Mouse (Mus musculus): Measurements from ENCODE around the gene Bysl.
"Not testable (repeated sequence)": the region's sequence is repeated elsewhere in the genome, so short reads cannot be mapped to it uniquely, and the experiment has no call there.

Gene Bysl

GRCm38 (mm10) chr17:47617605-47618307 lies 6.5 kb upstream of the Bysl start:
- DNase-seq: no peak

DNA sequence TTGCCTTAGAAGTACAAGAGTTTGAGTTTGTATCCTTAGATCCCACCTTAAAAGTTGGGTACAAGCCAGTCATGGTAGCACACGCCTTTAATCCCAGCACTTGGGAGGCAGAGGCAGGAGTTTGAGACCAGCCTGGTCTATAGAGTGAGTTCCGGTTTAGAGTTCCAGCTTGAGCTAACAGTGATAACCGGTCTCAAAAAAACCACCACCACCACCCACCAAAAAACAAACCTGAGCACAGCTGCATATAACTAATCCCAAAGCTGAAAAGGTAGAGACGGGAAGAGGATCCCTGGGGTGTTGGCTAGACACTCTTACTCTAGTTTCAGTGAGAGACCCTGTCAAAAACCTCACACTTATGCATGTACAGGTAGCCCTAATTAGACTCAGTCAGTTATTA lies 5.4 kb upstream of the Bysl start:
- DNase-seq: no peak

- DNase-seq: no peak
These were observed 4.8 kb upstream of the Bysl start for GRCm38 (mm10) chr17:47616119-47616518.

- peak in 1 of 2 experiments; percentile 32 for DNase-seq
These were observed 2.7 kb upstream of the Bysl start for GRCm38 (mm10) chr17:47614018-47614417.

GRCm38 (mm10) chr17:47611661-47611982 lies 330 bp upstream of the Bysl start:
- DNase-seq: no peak

GRCm38 (mm10) chr17:47609182-47609581 lies 2.1 kb downstream of the Bysl start:
- no peak for DNase-seq

- DNase-seq: no peak
These were observed 5.1 kb downstream of the Bysl start for GRCm38 (mm10) chr17:47606220-47606619.

- no peak for DNase-seq
These were observed 9.0 kb downstream of the Bysl start for GRCm38 (mm10) chr17:47602289-47602688.

DNA sequence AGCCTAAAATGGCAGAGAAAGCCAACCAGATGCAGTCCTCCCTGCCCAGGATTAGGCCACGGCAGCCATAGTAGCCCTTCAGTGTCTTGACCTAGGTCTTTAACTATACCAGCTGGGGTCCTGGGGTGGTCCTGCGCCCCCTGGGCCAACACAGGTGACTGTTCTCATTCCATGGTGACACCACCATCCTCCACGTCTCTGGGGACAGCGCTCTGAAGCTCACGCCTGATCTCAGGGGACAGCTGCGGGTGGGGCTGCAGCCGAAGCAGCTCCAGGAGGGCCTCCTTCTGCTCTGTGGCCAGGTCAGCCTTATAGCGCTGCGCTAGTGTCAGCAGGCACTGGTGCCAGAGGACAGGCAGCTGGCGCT lies 9.9 kb downstream of the Bysl start:
- no peak for DNase-seq

- no peak for DNase-seq
These were observed 10.5 kb downstream of the Bysl start for GRCm38 (mm10) chr17:47600601-47601388.

DNA sequence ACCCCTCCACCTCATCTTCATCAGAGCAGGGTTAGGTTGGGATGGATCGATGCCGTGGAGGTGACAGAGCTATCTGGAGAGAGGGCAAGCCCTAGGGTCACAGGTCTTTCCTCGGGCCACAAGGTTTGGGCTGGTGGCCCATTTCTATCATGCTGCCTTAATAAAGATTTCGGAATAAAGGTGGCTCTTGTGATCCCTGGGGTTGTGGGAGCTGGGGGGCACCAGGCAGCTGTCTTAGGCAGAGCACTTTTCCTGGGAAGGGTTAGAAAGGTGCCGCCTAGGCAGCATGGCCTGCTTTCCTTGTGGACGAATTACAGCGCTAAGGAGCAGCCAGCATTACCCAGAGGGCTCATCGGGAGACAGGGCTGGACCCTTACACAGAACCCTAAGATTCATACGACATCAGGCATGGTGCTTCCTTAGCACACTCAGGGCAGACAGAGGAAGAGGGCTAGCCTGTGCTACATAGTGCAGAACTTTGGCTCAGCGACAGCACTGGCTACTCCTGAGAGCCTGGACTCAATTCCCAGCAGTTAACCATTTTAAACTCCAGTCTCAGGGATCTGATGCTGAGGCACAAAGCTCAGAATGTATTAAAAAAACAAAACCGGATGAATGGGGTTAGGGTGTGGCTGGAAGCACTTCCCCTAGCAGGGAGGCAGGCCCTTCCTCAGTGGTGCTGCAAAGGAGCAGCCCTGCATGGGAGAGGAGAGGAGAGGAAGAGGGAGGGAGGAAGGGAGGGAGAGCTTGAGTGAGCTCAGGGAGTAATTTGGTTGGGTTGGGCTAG lies 11.6 kb downstream of the Bysl start:
- DNase-seq: no peak

DNA sequence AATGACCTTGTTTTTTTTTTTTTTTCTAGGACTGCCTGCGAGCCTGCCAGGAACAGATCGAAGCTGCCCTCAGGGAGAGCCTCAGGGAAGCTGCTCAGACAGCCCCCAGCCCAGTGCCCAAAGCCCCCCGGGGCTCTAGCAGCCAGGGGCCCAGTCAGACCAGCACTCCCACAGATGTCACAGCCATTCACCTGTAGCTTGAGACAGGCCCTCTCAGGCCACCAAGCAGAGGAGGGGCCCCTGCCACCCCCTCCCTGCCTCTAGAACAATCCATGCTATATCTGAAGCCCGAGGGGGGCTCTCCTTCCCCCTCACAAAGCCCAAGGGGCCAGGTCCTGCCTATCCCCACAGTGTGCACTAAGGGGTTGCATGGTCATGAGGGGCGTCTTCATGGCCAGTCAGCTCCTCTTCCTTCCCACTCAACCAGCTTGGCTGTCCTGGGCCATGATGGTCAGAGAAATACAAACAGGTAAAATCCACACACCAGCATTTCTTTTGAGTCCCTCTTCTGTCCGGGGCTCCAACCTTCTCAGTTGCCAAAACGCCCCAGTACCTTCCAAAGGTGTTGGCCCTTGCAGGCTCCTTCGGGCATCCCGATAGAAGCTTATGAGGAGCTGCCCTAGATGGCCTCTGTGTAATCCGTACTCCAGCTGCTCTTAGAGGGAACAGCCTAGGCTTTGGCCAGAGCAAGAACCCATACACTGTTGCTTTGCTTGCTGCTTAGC lies 12.6 kb downstream of the Bysl start:
- not testable (repeated sequence) for DNase-seq

DNA sequence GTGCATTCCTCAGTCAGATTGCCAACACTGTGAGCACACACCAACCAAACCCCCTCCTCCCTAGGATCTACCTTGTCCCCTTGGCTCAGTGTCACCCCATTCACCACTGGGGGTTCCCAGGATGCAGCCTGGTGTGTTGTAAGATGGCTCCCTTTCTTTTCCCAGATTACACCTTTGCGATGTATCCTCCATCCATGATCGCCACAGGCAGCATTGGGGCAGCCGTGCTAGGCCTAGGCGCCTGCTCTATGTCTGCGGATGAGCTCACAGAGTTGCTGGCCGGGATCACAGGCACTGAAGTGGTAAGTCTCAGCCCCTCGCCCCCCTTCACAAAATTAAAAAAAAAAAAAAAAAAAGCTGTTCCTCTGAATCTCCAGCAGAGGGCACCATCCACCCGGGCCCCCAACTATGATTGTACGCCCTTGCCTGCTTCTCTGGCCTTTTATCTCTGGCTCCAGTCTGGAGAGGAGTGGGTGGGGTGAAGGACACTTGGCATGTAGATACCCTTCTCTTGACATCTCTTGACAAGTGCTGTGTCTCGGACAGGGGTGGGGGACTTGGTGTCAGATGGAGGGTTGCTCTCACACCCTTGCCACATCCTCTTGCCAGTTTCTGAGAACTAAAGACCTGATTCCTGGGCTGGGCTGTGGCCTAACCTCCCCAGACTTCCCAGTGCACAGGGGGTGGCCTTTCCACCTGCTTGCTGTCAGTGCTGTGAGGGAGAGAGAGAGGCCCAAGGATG lies 13.3 kb downstream of the Bysl start:
- DNase-seq: peak; percentile 42 to 61

GRCm38 (mm10) chr17:47597261-47597660 lies 14.0 kb downstream of the Bysl start:
- DNase-seq: no peak

DNA sequence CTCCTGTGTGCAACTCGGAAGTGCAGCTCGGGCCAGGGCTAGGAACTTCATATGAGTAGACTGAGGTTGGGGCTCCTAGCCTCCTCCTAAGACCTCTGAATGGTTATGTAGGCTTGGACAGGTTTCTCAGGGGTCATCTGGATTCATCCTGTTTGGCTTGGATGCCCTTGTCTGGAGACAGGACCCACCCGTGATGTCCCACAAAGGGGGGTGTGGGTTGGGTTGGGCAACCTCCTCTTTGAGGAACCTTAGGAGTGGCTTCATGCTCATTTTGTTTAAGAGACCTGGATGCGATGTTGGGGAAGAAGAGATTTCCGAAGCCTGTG lies 14.5 kb downstream of the Bysl start:
- no peak for DNase-seq

DNA sequence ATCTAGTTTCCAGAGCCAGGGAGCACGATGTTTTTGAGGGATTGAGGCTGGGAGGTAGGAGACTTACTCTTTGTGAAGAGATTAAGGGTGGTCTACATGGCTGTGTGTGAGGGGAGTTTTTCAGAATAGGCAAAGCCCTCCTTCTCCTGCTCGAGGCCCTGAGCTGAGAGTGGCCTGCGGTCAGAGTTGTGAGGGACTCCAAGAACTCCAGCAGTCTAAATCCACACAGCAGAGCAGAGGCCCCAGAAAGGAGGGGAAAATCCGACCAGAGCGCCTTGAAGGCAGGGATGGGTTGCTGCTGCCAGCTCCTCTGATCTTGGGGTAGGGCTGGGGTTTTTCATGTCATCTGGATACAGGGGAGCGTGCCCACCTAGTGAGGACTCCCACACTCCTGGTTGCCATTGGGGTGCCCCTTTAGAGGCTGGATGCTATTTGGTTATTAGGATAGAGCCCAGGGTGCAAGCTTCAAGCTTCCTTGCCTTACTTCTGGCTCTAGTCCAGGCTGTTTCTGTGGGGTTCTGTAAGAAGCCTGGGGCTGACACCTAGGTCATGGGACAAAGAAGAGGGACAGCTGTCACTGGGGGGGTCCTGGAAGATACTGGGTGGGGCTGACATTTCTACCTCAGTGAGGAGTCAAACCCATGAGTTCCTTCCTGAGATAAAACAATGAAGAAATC lies 15.0 kb downstream of the Bysl start:
- no peak for DNase-seq

DNA sequence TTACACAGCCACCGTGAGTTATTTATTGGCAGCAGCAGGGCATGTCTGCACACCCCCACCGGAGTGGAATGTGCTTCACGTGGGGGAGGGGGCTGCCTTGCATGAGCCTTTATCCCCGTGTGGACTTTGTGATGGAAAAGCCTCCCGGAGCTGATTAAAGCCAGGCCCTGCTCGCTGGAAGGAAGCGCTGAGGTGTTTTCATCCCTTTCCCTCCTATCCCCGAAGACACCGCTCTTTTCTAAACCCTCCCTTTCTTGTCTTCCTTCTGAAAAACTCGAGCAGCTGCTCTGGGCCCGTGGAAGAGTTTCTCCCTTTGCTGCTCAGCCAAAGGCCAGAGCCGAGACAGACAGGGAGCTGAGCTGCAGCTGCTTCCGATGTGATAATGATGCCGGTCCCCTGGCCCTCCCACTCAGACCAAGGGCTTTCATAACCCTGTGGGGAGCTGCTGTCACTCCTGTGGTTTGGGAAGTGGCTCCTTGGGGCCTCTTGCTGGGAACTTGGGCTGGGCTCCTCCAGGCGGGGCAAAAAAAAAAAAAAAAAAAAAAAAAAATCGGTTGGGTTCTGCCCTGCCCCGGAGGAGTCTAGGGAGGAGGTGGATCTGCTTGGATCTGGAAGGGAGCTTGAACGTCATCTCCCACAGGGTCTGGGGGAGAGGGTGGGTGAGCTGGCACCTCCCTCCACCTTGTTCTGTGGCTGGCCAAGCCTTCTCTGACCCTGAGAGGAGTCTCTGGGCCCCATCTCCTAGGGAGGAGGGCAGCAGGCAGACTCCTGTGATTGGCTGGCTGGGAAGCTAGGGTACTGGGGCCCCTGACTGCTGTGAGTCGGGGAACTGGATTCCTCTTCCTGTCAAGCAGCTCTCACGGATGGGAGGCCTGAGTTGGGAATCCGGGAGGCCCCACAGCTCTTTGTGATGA lies 15.8 kb downstream of the Bysl start:
- no peak for DNase-seq

- no peak for DNase-seq
These were observed 16.4 kb downstream of the Bysl start for GRCm38 (mm10) chr17:47594969-47595247.

DNA sequence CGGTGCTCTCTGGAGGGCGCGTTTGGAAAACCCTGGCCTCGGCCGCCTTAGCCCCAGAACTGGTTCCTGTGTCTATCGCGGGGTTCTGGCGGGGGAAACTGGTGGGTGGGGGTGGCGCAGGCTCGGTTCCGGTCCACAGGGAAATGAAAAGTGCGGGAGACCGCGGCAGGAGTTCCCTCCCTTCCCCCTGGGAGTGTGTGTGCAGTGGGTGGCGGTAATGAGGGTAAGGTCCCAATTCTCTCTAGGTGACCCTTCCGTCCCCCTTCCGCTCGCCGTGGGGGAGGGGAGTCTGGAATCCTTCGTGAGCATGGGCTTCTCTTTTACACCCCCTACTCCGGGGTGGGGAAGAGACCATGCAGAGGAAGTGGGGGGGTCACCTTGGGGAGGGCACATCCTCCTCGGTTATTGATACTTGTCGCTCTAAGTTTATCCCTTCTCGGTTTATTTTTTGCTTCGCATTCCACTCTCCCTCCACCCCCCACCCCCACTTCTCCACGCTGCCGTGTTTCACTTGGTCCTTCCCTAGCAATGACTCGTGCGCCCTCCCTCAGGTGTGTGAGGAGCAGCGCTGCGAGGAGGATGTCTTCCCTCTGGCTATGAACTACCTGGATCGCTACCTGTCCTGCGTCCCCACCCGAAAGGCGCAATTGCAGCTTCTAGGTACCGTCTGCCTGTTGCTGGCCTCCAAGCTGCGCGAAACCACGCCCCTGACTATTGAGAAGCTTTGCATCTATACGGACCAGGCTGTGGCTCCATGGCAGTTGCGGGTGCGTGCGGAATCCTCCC lies 16.9 kb downstream of the Bysl start:
- peak; percentile 30 to 50 for DNase-seq

GRCm38 (mm10) chr17:47593854-47594182 lies 17.5 kb downstream of the Bysl start:
- DNase-seq: no peak

Data from cerebellum, postnatal 14 days (tissue).